Mouse (Mus musculus) kidney, postnatal 0 days (tissue): ENCODE measurements around the gene 1700011L22Rik. TPM values are rescaled to one million over a fixed set of nuclear protein-coding genes. Genes with fewer than 3 reads are reported as not detected.

Experiments
- ATAC-seq: fragments of 200-750 bp; cut with Nextera tagmentation; replicated peaks from 2 replicates; pipeline ENCODE4 v1.8.0; 2017; ENCODE audit warnings: low read depth, moderate number of reproducible peaks, moderate TSS enrichment, moderate library complexity; ENCODE audit not compliant: low FRiP score
- DNase-seq: peaks from one replicate; pipeline ENCODE4 v3.0.0-alpha.2; 2016; ENCODE audit warnings: low spot score
- H3K27ac ChIP-seq: fragments of 300-500 bp; sonication (generic); 2 replicates; pipeline ENCODE4 v1.5.1; 2014; ENCODE audit warnings: mild to moderate bottlenecking
- H3K27me3 ChIP-seq: fragments of 300-500 bp; sonication (generic); 2 replicates; pipeline ENCODE4 v1.6.1; 2014; ENCODE audit warnings: low read length, mixed read lengths; ENCODE audit not compliant: insufficient read depth
- H3K36me3 ChIP-seq: fragments of 300-500 bp; sonication (generic); 2 replicates; pipeline ENCODE4 v1.6.1; 2014; ENCODE audit warnings: low read length, mixed read lengths; ENCODE audit not compliant: insufficient read depth
- H3K4me1 ChIP-seq: fragments of 300-500 bp; sonication (generic); replicated peaks from 2 replicates; pipeline ENCODE4 v1.6.1; 2014; ENCODE audit warnings: antibody characterized with exemption, low read length, mixed read lengths; ENCODE audit not compliant: insufficient read depth
- H3K4me2 ChIP-seq: fragments of 300-500 bp; sonication (generic); 2 replicates; pipeline ENCODE4 v1.6.1; 2014; ENCODE audit warnings: mild to moderate bottlenecking, low read length, moderate library complexity, mixed read lengths
- H3K4me3 ChIP-seq: fragments of 300-500 bp; sonication (generic); replicated peaks from 2 replicates; pipeline ENCODE4 v1.5.1; 2014; ENCODE audit warnings: low read depth, low read length
- H3K9ac ChIP-seq: fragments of 300-500 bp; sonication (generic); 2 replicates; pipeline ENCODE4 v1.6.1; 2014; ENCODE audit warnings: low read depth, low read length
- H3K9me3 ChIP-seq: fragments of 300-500 bp; sonication (generic); replicated peaks from 2 replicates; pipeline ENCODE4 v1.6.1; 2016; ENCODE audit warnings: low read length, inconsistent platforms, mixed read lengths
- CTCF ChIP-seq: IDR thresholded peaks from 2 replicates; pipeline ENCODE4 v1.5.1; 2016; ENCODE audit warnings: antibody characterized with exemption, low read depth, mild to moderate bottlenecking, moderate library complexity
- WGBS: fragments of 180-500 bp; shearing (Covaris S2); extraction: QIAGEN DNeasy Blood & Tissue Kit; methylation state at CpG from one replicate; pipeline ENCODE4 v1.1.7; 2014; 5-methylcytosine and 5-hydroxymethylcytosine counted together
- polyA plus RNA-seq: library from polyadenylated mRNA; unstranded; fragments of >200 nt; fragmentation: Nextera tagmentation; extraction: Ambion mirVana; gene quantifications from 2 replicates; pipeline ENCODE4 v1.2.1, GENCODE M21; 2015

Gene 1700011L22Rik
- not detected in 2 replicates for polyA plus RNA-seq

GRCm38 (mm10) chr8:79248470-79248869 is at the start of gene 1700011L22Rik:
TSS of gene 1700011L22Rik (minus strand) at chr8:79248570.
- ATAC-seq (no peak), DNase-seq (no peak)
- Histone ChIP-seq H3K27me3 (no peaks in the 10 kb centered on the region), H3K4me2 (no peak within 1 kb of the TSS), H3K27ac (no peak within 1 kb of the TSS), H3K36me3 (no peaks in the 10 kb centered on the region), H3K9me3 (no peaks in the 10 kb centered on the region), H3K4me3 (no peak within 1 kb of the TSS), H3K9ac (no peak within 1 kb of the TSS), H3K4me1 (no peaks in the 10 kb centered on the region)
- 68% methylated on average over 6 of the region's 6 CpGs for WGBS
- TF ChIP-seq CTCF = no peak

- ATAC-seq (no peak), DNase-seq (peak; percentile 84)
- H3K9ac ChIP-seq = no peak overlapping the region
- H3K36me3 ChIP-seq = no peaks in the 10 kb centered on the region
- H3K27ac ChIP-seq = no peak overlapping the region
- WGBS = 39% methylated on average over 3 of the region's 3 CpGs
- no peaks in the 10 kb centered on the region for H3K27me3 ChIP-seq
- H3K4me3 ChIP-seq = no peak overlapping the region
- 0 out of 2 replicates have a peak, but pooled peaks cover 9% of the 10 kb centered on the region for H3K4me1 ChIP-seq
- no peak overlapping the region for H3K4me2 ChIP-seq
- peak; percentile 95 for TF ChIP-seq CTCF
- H3K9me3 ChIP-seq = no peaks in the 10 kb centered on the region
Observed at GRCm38 (mm10) chr8:79297763-79298162, 49.4 kb upstream of the 1700011L22Rik start.

- Histone ChIP-seq H3K4me3 (peak overlapping the region; percentile 58), H3K27ac (peak overlapping the region; percentile 97), H3K27me3 (no peaks in the 10 kb centered on the region), H3K36me3 (no peaks in the 10 kb centered on the region), H3K4me2 (peak overlapping the region; percentile 75), H3K9me3 (no peaks in the 10 kb centered on the region), H3K9ac (peak overlapping the region; percentile 73), H3K4me1 (0 out of 2 replicates have a peak, but pooled peaks cover 9% of the 10 kb centered on the region)
- 12% methylated on average over 18 of the region's 18 CpGs for WGBS
- DNase-seq = peak; percentile 16
- ATAC-seq = peak; percentile 57
- 0 out of 2 replicates have a peak, but pooled peaks have one; percentile 26 for TF ChIP-seq CTCF
Observed at GRCm38 (mm10) chr8:79295276-79296105, 47.1 kb upstream of the 1700011L22Rik start.

DNA sequence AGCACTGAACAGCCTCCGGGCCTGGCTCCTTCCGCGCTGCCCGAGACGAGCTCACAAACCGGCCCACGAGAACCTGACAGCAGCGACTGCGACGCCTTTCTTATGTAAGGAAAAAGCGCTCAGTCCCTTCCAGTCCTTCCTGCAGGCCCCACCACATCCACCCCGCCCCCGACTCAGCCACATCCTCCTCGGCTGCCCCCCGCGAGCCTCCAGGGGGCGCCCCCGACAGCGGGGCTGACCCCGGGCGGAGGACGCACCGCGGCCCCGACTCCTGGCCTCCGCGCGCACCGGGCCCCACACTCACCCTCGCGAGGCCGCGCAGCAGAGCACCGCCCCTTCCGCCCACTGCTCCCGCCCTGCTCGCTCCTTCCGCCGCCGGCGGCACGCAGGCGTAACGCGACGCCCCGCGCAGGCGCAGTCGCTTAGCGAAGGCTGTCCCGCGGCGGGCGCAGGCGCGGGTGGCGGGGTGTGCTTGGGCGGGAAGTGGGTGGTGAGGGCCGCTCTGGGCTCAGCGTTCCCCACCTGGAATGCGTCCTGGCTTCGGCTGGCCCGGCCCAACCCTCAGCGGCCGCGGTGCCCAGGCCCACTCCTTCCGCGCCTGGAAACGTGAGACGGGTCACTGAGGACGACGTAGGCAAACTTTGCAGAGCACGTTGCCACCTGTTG is 46.4 kb upstream of the 1700011L22Rik start, which contains the start of gene Mmaa:
Mmaa (minus strand) TSS at position 328 of the 666 bp plus-strand sequence.
- TF ChIP-seq CTCF = peak; percentile 67
- Histone ChIP-seq H3K9ac (peak within 1 kb of the TSS; percentile 73), H3K27me3 (no peaks in the 10 kb centered on the region), H3K4me3 (peak within 1 kb of the TSS; percentile 58), H3K9me3 (no peaks in the 10 kb centered on the region), H3K36me3 (no peaks in the 10 kb centered on the region), H3K4me2 (peak within 1 kb of the TSS; percentile 75), H3K4me1 (0 out of 2 replicates have a peak, but pooled peaks cover 9% of the 10 kb centered on the region), H3K27ac (peak within 1 kb of the TSS; percentile 97)
- DNase-seq = peak; percentile 99
- under 1% methylated on average over 69 of the region's 74 CpGs for WGBS
- peak; percentile 97 for ATAC-seq

DNA sequence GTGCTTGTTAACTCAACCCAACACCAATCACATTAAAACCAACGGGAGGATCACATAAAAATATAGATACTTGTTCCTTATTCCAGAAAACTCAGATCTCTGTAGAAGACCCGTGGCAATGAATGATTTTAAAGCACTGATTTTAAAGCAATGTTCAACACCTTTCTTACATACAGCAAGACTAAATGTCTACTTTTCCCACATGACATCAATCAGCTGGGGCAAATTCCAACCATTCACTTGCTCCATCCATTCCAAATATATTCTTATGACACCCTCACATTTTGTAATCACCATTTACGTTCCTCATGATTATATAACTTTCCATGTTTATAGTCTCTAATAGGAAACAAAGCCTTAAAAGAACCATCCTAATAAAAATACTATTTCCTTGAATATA is 45.5 kb upstream of the 1700011L22Rik start:
- Histone ChIP-seq H3K9me3 (no peaks in the 10 kb centered on the region), H3K4me2 (peak overlapping the region; percentile 75), H3K9ac (no peak overlapping the region; the same call in 1 of the 2 replicates), H3K4me3 (peak overlapping the region; percentile 58), H3K27me3 (no peaks in the 10 kb centered on the region), H3K4me1 (0 out of 2 replicates have a peak, but pooled peaks cover 9% of the 10 kb centered on the region), H3K27ac (peak overlapping the region; percentile 97; the same call in 1 of the 2 replicates), H3K36me3 (no peaks in the 10 kb centered on the region)
- DNase-seq (peak; percentile 9), ATAC-seq (no peak)
- WGBS = 36% methylated on average over 3 of the region's 3 CpGs
- no peak for TF ChIP-seq CTCF

DNA sequence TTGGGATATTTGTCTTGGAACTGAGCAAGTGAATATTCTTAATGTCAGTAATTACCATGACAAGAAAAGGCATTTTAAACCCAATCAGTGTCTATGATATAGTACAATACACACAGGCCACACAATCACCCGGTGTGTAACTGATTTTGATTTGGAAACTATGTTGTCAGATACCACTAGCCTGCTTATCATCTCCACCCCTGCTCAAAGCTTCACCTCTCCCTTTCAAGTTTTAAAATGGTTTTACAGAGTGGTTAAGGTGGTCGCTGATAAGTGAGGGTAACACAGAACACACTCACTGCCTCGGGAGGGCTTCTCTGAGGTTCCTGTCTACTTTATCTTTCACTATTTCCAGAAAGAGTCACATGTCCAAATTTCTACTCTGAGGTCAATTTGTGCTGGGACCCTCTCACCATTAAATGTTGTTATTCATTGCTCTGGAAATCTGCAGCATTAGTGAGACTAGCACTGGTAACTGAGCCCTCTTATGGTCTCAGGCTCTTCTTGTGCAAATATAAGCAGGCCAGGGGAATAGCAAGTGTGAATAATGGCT is 44.4 kb upstream of the 1700011L22Rik start:
- H3K36me3 ChIP-seq = no peaks in the 10 kb centered on the region
- no peaks in the 10 kb centered on the region for H3K27me3 ChIP-seq
- peak overlapping the region; percentile 75; the same call in 1 of the 2 replicates for H3K4me2 ChIP-seq
- no peak overlapping the region for H3K4me3 ChIP-seq
- 76% methylated on average over 3 of the region's 3 CpGs for WGBS
- H3K27ac ChIP-seq = 0 out of 2 replicates have a peak overlapping the region, but pooled peaks have one; percentile 21
- no peak for DNase-seq
- ATAC-seq = no peak
- H3K9ac ChIP-seq = no peak overlapping the region
- no peaks in the 10 kb centered on the region for H3K9me3 ChIP-seq
- no peak for TF ChIP-seq CTCF
- 0 out of 2 replicates have a peak, but pooled peaks cover 9% of the 10 kb centered on the region for H3K4me1 ChIP-seq
